Mouse (Mus musculus) embryonic facial prominence, embryonic 13.5 days (tissue): Measurements from ENCODE around the gene Rabl6. TPM values are rescaled to one million over a fixed set of nuclear protein-coding genes. Genes with fewer than 3 reads are reported as not detected.
A peak's percentile ranks its signal among the peaks of the same experiment; 100 is the strongest.

ENCODE experiments used
- ATAC-seq: fragments of 200-750 bp; cut with Nextera tagmentation; 2 replicates; pipeline ENCODE4 v1.8.0; 2017; ENCODE audit warnings: low read depth; ENCODE audit not compliant: insufficient number of reproducible peaks, insufficient read depth, low FRiP score, low TSS enrichment
- H3K27ac ChIP-seq: fragments of 300-500 bp; sonication (generic); 2 replicates; pipeline ENCODE4 v1.5.1; 2015; ENCODE audit warnings: moderate library complexity, mild to moderate bottlenecking, inconsistent platforms
- H3K27me3 ChIP-seq: fragments of 300-500 bp; sonication (generic); 2 replicates; pipeline ENCODE4 v1.6.1; 2015; ENCODE audit warnings: mild to moderate bottlenecking, inconsistent platforms
- H3K36me3 ChIP-seq: fragments of 300-500 bp; sonication (generic); 2 replicates; pipeline ENCODE4 v1.6.1; 2015; ENCODE audit warnings: mild to moderate bottlenecking, inconsistent platforms
- H3K4me1 ChIP-seq: fragments of 300-500 bp; sonication (generic); 2 replicates; pipeline ENCODE4 v1.6.1; 2015; ENCODE audit warnings: inconsistent platforms
- H3K4me2 ChIP-seq: fragments of 300-500 bp; sonication (generic); 2 replicates; pipeline ENCODE4 v1.6.1; 2015; ENCODE audit warnings: moderate library complexity, mild to moderate bottlenecking, inconsistent platforms
- H3K4me3 ChIP-seq: fragments of 300-500 bp; sonication (generic); 2 replicates; pipeline ENCODE4 v1.5.1; 2015; ENCODE audit warnings: mild to moderate bottlenecking, inconsistent platforms
- H3K9ac ChIP-seq: fragments of 300-500 bp; sonication (generic); 2 replicates; pipeline ENCODE4 v1.6.1; 2015; ENCODE audit warnings: mild to moderate bottlenecking, inconsistent platforms
- H3K9me3 ChIP-seq: fragments of 300-500 bp; sonication (generic); 2 replicates; pipeline ENCODE4 v1.6.1; 2016; ENCODE audit warnings: inconsistent platforms
- WGBS: fragments of 180-500 bp; shearing (Covaris S2); methylation state at CpG from one replicate; pipeline ENCODE4 v1.1.7; 2015; ENCODE audit warnings: mixed read lengths; 5-methylcytosine and 5-hydroxymethylcytosine counted together
- polyA plus RNA-seq: library from polyadenylated mRNA; unstranded; fragments of >200 nt; fragmentation: Nextera tagmentation; extraction: Ambion mirVana; gene quantifications from 2 replicates; pipeline ENCODE4 v1.2.1, GENCODE M21; 2015

Rabl6 gene
- polyA plus RNA-seq, 1 experiment from 2014 or later = 81.9 TPM

DNA sequence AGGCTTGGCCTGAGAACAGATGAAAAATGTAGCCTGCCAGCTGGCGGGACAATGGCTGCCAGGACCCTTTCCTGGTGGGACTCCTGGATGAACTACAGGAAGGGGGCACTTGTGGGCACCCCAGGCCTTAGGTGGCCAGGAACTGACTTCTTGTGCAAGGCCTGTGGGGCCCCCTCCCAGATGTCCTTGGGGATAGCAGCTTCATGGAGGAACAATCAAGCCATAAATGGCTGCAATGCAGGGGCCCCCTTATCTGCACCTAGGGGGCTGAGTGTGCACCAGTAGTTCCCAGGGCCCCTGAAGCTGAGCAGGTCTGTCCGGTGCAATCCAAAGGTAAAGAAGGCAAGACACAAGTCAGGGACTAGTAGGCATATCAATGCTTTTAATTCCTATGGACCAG, 35.3 kb downstream of the Rabl6 start:
- WGBS = 94% methylated on average over 2 of the region's 2 CpGs
- Histone ChIP-seq H3K36me3 (peaks cover 48% of the 10 kb centered on the region), H3K4me3 (peak overlapping the region; percentile 64; the same call in 1 of the 2 replicates), H3K4me1 (peaks cover 36% of the 10 kb centered on the region), H3K27ac (no peak overlapping the region), H3K9me3 (no peaks in the 10 kb centered on the region), H3K9ac (0 out of 2 replicates have a peak overlapping the region, but pooled peaks have one; percentile 21), H3K4me2 (peak overlapping the region; percentile 95; the same call in 1 of the 2 replicates), H3K27me3 (peaks cover 25% of the 10 kb centered on the region)
- ATAC-seq = no peak

DNA sequence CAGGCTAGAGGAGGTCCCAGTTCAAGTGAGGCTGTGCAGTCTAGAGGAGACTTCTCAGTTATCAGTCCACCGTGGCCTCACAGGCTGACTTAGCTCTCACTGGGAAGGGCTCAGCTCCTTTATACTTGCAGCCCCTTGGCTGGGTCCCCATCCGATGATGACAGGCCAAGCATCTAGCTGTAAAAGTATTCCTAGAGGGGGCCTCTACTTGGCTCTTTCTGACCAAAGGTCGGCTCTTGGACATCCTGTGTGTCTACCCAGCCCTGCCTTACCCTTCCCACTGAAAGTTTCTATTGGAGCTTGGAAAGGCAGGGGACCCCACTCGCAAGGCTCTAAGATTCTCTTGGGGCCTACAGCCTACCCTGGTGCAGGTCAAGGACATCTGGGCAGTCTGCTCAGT, 37.1 kb downstream of the Rabl6 start:
- Histone ChIP-seq H3K4me3 (no peak overlapping the region), H3K27me3 (peaks cover 6% of the 10 kb centered on the region), H3K4me1 (peaks cover 24% of the 10 kb centered on the region), H3K4me2 (no peak overlapping the region), H3K9ac (no peak overlapping the region), H3K27ac (no peak overlapping the region), H3K9me3 (no peaks in the 10 kb centered on the region), H3K36me3 (peaks cover 67% of the 10 kb centered on the region)
- WGBS = 86% methylated on average over 4 of the region's 4 CpGs
- no peak for ATAC-seq

DNA sequence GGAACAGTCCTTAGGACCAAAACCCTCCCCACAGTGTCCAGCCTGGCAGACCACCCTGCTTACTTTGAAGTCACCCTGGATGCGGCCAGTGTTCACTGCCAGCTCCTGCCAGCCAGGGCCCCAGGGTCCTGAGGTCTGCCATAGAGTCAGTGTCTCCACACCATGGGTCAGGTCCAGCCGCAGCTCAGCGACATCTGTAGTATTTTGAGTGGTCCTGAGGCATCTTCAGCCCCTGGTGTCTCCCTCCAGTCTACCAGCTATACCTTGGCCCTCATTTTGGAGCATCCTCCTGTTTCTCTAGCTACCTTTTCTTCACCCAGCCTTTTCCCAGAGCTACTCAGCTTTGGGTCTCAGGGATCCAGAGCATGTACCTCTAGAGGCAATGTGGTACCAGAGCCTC, 39.0 kb downstream of the Rabl6 start:
- peaks cover 86% of the 10 kb centered on the region for H3K36me3 ChIP-seq
- no peaks in the 10 kb centered on the region for H3K9me3 ChIP-seq
- 96% methylated on average over 3 of the region's 3 CpGs for WGBS
- no peak overlapping the region for H3K27ac ChIP-seq
- H3K4me2 ChIP-seq = no peak overlapping the region
- H3K9ac ChIP-seq = no peak overlapping the region
- no peak for ATAC-seq
- no peaks in the 10 kb centered on the region for H3K27me3 ChIP-seq
- H3K4me3 ChIP-seq = no peak overlapping the region
- H3K4me1 ChIP-seq = peaks cover 15% of the 10 kb centered on the region

DNA sequence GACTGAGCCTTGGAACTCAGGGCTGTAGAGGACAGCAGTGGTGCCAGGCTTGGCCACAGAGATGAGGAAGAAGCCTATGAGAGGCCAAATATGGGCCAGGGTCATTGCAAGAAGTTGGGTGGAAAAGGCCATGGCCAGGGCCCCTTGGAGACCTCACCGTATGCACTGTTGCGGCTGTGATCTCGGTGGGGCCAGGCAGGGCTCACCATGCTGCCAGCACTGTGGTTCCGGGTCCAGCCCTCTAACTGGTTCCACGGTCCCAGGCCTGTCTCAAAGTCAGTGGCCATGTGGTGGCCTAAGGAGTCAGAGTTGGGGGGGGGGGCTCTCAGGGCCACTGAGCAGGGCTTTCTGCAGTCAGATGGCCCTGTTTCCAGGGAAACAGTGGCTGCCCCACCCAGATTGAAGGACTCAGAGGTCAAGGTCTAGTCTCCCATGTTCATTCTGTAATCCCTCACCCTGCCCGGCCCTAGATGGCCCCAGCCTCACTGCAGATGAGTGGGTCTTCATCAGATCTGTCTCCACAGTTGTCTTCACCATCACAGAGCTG, 39.8 kb downstream of the Rabl6 start:
- H3K4me2 ChIP-seq = no peak overlapping the region
- no peak overlapping the region for H3K4me3 ChIP-seq
- H3K27ac ChIP-seq = no peak overlapping the region
- no peak overlapping the region for H3K9ac ChIP-seq
- no peak for ATAC-seq
- H3K27me3 ChIP-seq = no peaks in the 10 kb centered on the region
- peaks cover 8% of the 10 kb centered on the region for H3K4me1 ChIP-seq
- no peaks in the 10 kb centered on the region for H3K9me3 ChIP-seq
- H3K36me3 ChIP-seq = peaks cover 94% of the 10 kb centered on the region
- WGBS = 86% methylated on average over 6 of the region's 6 CpGs

DNA sequence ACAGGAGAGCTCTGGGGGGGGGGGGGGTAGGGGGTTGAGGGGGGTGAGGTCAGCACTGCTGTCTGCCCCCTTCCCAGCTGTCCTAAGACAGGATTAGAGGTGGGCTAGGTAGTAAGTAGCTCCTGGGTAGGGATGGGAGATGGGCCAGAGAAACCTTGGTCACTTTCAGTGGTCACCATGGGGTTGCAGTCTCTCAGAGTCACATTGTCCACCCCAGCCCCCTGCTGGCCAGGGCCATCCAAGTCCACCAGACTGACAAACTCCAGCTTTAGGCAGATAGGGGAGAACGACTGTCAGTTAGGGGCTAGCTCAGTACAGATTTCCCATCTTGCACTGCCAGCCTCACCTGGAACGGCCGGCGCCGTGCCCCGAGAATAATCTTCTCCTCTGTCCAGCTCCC, 41.8 kb downstream of the Rabl6 start:
- Histone ChIP-seq H3K4me3 (no peak overlapping the region), H3K9me3 (no peaks in the 10 kb centered on the region), H3K27me3 (no peaks in the 10 kb centered on the region), H3K27ac (no peak overlapping the region), H3K4me2 (no peak overlapping the region), H3K36me3 (peaks cover 99% of the 10 kb centered on the region), H3K9ac (no peak overlapping the region), H3K4me1 (no peaks in the 10 kb centered on the region)
- ATAC-seq = no peak
- 88% methylated on average over 6 of the region's 6 CpGs for WGBS

DNA sequence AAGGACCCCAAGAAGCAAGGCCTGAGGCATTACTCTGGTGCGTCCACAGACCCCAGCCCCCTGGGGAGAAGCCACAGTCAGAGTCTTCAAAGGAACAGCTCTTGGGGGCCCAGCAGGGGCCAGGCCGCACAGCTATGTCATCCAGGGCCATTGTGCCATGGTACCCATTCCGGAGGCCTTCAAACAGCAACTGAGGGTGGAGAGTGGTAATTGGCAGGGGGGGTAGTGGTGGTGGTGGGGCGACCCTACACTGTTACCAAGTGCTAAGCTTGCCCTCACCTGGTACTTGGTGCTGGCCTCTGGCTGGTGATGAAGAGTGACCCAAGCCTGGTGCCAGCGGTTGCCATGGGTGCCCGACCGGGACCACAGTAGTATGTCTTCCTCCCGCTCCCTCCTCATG, 42.6 kb downstream of the Rabl6 start:
- Histone ChIP-seq H3K27me3 (no peaks in the 10 kb centered on the region), H3K9ac (no peak overlapping the region), H3K27ac (no peak overlapping the region), H3K4me2 (no peak overlapping the region), H3K4me1 (no peaks in the 10 kb centered on the region), H3K4me3 (no peak overlapping the region), H3K9me3 (no peaks in the 10 kb centered on the region), H3K36me3 (peaks cover 99% of the 10 kb centered on the region)
- no peak for ATAC-seq
- WGBS = 90% methylated on average over 8 of the region's 8 CpGs

DNA sequence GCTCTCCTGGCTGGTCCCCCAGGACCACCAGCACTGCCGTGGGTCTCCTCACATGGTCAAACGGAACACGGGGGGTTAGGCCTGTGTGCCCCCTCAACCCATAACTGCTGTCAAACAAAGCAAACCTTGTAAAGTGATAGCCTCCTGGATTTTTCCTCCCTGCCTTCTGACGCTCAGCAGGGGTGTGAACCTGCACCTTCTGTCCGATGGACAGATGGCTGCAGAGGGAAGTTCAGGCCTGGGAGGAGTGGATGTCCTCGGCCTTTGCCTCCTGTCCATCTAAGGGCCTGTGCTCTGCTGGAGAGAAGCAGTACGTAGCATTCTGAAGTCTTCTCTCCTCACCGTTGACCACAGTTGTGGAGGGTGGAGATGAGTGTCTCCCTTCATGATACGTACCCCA, 46.4 kb downstream of the Rabl6 start:
- no peak for ATAC-seq
- H3K36me3 ChIP-seq = peaks cover 71% of the 10 kb centered on the region

DNA sequence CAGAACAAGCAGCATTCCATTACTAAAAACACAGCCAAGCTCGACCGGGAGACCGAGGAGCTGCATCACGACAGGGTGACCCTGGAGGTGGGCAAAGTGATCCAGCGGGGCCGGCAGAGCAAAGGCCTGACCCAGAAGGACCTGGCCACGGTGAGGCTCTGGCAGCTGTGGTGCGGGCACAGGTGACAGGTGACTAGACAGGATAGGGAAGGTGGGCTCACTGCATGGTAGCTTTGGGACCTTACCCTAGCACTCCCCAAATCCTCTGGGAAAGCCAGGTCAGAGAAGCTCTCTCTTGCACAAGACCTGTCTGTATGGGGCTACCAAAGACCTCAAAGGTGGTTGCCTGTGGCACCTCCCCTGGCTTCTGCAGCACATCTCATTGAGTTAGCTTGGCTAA, 47.8 kb downstream of the Rabl6 start:
- 84% methylated on average over 8 of the region's 8 CpGs for WGBS
- Histone ChIP-seq H3K4me2 (no peak overlapping the region), H3K4me3 (no peak overlapping the region), H3K36me3 (peaks cover 57% of the 10 kb centered on the region), H3K9me3 (no peaks in the 10 kb centered on the region), H3K4me1 (peaks cover 22% of the 10 kb centered on the region), H3K27me3 (no peaks in the 10 kb centered on the region), H3K27ac (no peak overlapping the region), H3K9ac (no peak overlapping the region)
- no peak for ATAC-seq

More for the DNA sequence above, 46.4 kb downstream of the Rabl6 start:
- Histone ChIP-seq H3K27me3 (no peaks in the 10 kb centered on the region), H3K27ac (no peak overlapping the region), H3K9me3 (no peaks in the 10 kb centered on the region), H3K4me1 (peaks cover 18% of the 10 kb centered on the region), H3K4me3 (no peak overlapping the region), H3K4me2 (no peak overlapping the region), H3K9ac (no peak overlapping the region)
- 88% methylated on average over 9 of the region's 9 CpGs for WGBS

DNA sequence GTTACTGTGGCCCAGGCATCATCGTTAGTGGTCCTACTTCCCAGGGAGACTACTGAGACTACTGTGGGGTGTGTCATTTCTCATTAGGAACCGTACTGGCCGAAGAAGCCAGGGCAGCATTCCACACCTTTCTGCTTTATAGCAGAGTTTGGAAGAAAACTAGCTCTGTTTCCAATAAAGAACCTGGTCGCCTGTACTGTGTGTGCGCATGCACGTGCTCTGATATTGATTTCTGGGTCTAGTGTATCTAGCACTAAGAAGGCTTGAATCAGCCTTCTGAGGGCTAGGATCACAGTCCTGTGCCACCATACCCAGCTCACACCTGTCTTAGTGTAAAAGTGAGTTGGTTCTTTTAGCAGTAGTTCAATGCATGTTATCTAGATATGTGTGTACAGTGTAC, 49.5 kb downstream of the Rabl6 start:
- Histone ChIP-seq H3K27me3 (no peaks in the 10 kb centered on the region), H3K4me1 (peaks cover 22% of the 10 kb centered on the region), H3K9me3 (no peaks in the 10 kb centered on the region), H3K4me2 (peak overlapping the region; percentile 95), H3K4me3 (peak overlapping the region; percentile 97), H3K27ac (no peak overlapping the region), H3K36me3 (peaks cover 39% of the 10 kb centered on the region), H3K9ac (peak overlapping the region; percentile 95)
- no peak for ATAC-seq
- 44% methylated on average over 6 of the region's 6 CpGs for WGBS

DNA sequence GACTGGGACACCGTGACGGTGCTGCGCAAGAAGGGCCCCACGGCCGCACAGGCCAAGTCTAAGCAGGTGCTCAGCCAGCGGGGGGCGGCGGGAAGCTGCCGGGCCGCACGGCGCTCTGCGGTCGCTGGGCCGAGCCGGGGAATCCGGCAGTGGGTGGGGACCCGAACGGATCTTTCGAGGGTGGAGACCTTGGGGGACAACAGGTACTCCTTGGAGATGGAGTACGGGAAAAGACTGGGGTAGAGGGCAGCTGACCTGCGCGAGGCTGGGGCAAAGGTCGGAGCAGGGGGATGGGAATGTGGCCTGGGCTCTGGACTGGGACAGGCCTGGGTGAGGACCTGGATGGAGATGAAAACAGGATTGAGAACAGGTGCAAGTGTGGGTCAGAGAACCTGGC, 50.4 kb downstream of the Rabl6 start:
- H3K27me3 ChIP-seq = no peaks in the 10 kb centered on the region
- ATAC-seq = peak; percentile 41
- peaks cover 22% of the 10 kb centered on the region for H3K4me1 ChIP-seq
- peak overlapping the region; percentile 95 for H3K9ac ChIP-seq
- peak overlapping the region; percentile 95 for H3K4me2 ChIP-seq
- WGBS = under 1% methylated on average over 24 of the region's 24 CpGs
- peak overlapping the region; percentile 97 for H3K4me3 ChIP-seq
- H3K27ac ChIP-seq = peak overlapping the region; percentile 64; the same call in 1 of the 2 replicates
- H3K9me3 ChIP-seq = no peaks in the 10 kb centered on the region
- H3K36me3 ChIP-seq = peaks cover 31% of the 10 kb centered on the region

DNA sequence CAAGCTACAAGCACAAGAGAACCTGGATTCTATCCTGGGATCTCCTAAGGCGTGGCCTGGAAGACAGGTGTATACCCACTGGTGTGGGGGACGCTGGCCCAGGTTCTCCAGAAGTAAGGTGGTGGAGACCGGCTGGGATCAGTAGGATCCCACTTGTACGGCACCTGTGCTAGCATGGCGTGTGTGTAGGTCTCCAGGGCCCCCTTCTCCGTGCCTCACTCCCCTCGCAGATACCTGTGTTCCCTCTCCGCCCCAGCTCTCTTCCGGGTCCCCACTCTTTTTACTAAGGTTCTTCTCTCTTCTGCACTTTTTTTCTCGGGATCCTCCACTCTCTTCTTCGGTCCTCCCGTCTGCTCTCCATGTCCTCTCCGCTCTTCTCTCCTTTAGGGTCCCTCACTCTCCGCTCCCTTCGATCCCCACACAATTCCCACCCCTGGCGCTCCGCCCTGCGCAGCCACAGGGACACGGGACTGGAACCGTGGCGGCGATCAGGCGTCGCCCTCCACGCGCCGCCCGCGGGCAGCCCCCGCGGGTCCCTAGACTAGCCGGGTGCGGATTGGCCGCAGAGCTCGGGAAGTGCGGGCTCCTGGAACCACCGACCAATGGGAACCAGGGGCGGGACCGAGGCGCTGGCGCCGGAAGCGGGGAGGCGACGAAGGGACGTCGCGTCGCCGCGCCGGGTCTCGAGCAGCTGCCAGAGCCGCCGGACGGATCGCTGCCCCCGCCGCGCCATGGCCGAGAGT, 50.9 kb downstream of the Rabl6 start, which contains the start of gene Edf1:
Edf1 (plus strand) TSS at position 627 of the 743 bp plus-strand sequence.
- peak; percentile 92 for ATAC-seq
- H3K9ac ChIP-seq = peak within 1 kb of the TSS; percentile 95

DNA sequence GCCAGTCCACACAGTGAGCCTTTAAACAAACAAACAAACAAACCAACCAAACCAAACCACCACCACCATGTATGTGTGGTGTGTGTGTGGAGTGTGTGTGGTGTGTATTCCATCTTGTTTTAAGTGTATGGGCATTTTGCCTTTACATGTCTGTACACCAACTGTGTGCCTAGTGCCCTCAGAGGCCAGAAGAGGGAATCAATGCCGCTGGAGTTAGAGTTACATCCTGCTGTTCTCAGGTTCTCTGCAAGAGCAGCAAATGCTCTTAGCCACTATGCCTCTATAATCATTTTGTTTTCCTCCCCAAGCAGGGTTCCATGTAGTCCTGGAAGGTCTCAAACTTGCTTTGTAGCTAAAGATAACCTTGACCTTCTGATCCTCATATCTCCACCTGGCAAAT, 52.0 kb downstream of the Rabl6 start:
- no peak overlapping the region for H3K27ac ChIP-seq
- H3K36me3 ChIP-seq = peaks cover 15% of the 10 kb centered on the region
- H3K27me3 ChIP-seq = no peaks in the 10 kb centered on the region
- H3K9me3 ChIP-seq = no peaks in the 10 kb centered on the region
- 0 out of 2 replicates have a peak overlapping the region, but pooled peaks have one; percentile 95 for H3K4me2 ChIP-seq
- ATAC-seq = no peak
- WGBS = 43% methylated on average over 1 of the region's 1 CpGs
- 0 out of 2 replicates have a peak overlapping the region, but pooled peaks have one; percentile 16 for H3K9ac ChIP-seq
- H3K4me3 ChIP-seq = no peak overlapping the region
- peaks cover 22% of the 10 kb centered on the region for H3K4me1 ChIP-seq

More for the DNA sequence above, 50.9 kb downstream of the Rabl6 start, which contains the start of gene Edf1:
- peak within 1 kb of the TSS; percentile 97 for H3K4me3 ChIP-seq
- H3K9me3 ChIP-seq = no peaks in the 10 kb centered on the region
- H3K27me3 ChIP-seq = no peaks in the 10 kb centered on the region
- peak within 1 kb of the TSS; percentile 78 for H3K27ac ChIP-seq
- WGBS = under 1% methylated on average over 61 of the region's 61 CpGs
- H3K4me1 ChIP-seq = peaks cover 22% of the 10 kb centered on the region
- H3K36me3 ChIP-seq = peaks cover 26% of the 10 kb centered on the region
- peak within 1 kb of the TSS; percentile 95 for H3K4me2 ChIP-seq
